Mouse (Mus musculus): Measurements from ENCODE around the gene Mindy4. TPM values are rescaled to one million over a fixed set of nuclear protein-coding genes. Genes with fewer than 3 reads are reported as not detected.
A peak's percentile ranks its signal among the peaks of the same experiment; 100 is the strongest.

The Mindy4 gene
- total and polyA plus RNA-seq, 3 experiments, result 2.9 to 5.9 (median 5.6) TPM

DNA sequence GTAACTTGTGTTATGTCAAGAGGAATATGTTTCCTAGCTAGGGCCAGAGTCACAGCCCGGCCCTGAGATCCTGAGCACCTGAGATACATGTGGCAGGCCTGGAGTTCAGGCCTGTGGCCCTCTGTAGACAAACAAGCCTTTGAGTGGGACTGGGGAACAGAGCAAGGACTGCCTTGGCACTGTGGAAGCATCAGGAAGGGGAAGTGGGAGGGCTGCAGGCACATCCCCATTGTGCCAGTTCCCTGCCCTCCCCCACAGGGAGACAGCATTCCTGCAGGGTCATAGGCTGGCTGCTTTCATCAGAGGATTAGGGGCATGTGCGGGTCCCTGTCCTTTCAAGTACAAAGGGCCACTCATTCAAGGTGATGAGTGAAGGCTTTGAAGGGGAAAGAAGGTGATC lies 107.0 kb downstream of the Mindy4 start:
- DNase-seq, result no peak

DNA sequence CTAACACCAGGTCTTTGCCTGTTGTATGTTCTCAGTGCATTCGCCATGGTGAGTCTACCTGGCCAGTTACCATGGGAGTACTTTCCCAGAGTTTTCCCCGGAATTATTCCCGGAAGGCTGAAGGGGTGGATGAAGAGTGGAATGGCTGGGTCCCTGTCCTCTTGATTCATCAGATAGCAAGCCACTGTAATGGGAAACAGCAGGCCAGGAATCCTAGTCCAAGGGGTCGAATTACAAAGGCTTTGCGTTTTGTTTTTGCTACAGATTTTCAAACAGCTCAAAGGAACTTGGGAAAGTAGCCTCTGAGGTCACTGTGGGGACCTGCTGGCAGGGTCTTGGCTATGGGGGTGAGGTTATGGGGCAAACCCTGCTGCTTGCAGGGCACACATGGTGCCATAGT lies 108.8 kb downstream of the Mindy4 start:
- no peak for DNase-seq

DNA sequence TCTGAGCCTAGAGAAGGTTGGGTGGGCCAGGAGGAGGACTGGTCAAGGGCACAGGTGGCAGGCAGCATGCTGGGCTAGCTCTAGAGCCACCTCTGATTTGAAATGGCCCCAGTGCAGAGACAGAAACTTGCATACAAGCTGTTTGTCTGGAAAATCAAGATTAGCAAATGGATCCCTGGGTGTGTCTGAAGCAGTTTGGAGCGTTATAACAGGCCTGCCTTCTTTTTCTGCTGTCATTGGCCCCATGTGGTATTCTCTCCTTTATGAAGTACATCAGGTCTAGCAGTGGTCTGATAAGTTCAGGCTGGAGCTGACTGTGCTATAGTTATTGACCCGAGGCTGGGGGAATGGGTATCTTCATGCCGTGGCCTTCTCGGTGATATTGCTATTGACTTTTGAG lies 110.7 kb downstream of the Mindy4 start:
- no peak for DNase-seq

DNA sequence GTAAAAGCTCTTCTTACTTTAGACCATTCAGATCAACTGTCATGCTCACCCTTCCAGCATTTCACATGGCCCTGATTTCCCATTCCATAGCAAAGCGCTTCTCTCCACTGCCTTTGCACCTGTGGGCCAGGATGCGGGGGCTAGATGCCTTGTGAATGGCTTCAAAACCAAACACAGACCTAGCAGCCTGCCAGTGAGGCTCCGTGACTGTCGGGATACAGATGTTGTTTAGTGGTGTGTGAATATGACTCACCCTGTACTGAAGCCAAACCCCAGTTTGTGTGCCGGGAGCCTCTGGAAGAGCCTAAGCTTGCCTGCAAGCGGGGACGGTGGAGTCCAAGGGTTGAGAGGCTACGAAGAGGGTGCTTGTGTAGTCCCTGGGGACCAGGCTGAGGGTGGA lies 111.4 kb downstream of the Mindy4 start:
- no peak for DNase-seq

DNA sequence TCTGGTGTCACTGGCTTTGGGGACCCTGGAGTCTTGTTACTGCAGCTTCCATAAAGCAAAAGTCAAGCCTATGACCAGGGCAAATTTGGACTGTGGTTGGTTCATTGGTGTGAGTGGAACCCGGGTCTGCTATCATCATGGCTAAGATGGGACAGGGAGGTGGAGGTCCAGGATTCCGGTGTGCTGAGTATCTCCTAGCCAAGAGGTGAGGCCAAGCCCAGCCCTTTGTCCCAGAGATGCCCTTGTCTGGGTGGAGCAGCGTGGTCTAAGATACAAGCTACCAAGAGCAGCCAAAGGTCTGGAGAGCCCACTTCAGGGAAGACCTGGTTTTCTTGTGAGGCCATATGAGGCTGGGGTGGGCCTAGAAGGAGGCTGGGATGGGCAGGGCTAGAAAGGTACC lies 115.4 kb downstream of the Mindy4 start:
- DNase-seq, result no peak

DNA sequence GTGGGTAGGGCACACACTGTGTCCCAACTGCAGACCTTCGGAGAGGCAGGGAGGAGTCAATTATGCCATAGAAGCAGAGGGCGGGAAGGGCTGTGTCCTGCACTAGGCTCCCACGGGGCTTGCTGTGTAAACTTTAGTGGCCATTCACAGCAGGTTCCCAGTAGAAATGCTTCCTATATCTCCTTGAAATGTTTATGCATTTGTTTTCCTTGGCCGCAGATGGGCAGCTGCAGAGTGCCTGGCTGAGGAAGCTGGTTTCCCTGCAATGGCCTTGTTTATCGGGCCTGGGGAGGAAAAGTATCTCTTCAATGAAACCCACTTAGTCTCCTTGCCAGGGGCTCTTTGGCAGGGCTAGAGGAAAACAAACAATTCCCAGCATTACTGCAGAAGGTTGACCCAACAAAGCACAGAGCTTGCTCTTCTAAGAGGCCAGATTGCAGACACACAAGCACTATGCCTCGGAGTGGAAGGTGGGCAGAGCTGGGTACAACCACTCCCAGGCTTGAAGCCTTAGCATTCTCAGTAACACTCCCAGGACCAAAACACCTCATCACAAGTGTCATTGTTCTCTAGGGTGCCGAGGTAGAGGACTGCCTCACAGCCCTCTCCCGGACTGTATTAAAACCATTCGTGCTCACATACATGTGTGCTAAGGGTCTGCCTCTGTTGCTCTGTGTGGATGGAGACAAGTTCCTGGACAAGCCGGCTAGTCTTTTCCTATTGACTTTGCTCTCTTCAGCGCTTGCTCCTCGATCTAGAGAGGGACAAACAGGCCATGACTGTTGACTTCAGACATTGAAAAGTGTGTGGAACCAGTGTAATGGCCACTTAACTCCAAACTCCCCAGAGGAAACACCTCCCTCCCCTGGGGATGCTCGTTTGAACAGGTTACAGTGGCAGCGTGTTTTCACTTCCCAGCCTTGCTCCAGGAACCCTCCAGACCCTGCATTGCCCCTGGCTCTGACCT lies 116.7 kb downstream of the Mindy4 start:
- no peak for DNase-seq

DNA sequence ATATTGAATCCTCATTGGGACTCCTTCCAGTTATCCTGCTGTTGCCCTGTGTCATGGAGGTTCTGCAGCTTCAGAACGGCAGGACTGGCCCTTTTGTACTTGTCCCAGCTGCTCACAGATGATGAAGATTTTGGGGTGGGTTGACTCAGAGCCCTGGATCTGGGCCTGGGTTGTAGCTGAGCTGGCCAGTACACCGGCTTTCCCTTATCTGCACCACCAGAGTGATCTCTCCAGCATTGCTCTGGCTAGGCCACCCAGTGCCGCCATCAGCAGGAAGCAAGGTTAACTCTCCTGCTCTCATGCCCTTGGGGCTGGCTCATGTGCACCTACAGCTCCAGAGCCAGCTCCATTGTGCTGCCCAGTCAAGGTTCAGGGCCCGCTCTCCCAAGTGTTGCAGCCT lies 117.7 kb downstream of the Mindy4 start:
- DNase-seq, result no peak

DNA sequence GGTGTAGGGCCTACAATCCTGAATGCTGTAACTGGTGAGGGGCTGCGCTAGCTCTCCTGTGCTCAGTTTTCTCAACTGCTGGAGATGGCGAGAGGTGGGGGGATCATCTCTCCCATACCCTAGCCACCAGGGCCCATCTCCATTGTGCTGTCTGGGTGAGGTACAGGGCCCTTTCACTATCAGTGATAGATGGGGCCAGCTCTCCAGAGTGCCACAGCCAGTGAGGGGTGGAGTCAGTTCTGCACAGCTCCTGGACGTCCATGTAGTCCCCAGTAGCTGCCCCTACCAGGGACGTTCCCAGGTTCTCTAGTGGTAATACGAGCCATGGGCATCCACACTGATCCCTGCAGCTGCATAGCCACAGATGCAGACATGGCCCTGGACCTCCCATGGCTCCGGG lies 118.3 kb downstream of the Mindy4 start:
- no peak for DNase-seq

DNA sequence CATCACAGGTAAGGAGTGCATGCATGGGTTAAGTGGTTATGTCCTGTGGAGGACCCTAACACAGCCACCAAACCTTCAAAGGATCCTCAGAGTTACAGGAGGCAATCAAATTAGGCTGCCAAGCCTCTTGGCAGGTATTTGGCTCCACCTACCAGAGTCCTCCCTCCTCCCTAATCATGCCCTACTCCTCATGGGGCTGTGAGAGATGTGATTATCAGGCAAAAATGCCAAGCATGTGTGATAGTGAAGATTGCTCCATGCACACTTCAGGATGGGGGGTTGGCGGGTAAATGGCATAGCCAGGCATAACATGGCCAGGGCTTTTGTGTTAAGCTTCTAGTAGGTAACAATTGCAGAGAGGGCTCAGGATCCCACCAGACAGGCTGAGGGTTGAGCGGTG lies 119.8 kb downstream of the Mindy4 start:
- DNase-seq, result no peak

DNA sequence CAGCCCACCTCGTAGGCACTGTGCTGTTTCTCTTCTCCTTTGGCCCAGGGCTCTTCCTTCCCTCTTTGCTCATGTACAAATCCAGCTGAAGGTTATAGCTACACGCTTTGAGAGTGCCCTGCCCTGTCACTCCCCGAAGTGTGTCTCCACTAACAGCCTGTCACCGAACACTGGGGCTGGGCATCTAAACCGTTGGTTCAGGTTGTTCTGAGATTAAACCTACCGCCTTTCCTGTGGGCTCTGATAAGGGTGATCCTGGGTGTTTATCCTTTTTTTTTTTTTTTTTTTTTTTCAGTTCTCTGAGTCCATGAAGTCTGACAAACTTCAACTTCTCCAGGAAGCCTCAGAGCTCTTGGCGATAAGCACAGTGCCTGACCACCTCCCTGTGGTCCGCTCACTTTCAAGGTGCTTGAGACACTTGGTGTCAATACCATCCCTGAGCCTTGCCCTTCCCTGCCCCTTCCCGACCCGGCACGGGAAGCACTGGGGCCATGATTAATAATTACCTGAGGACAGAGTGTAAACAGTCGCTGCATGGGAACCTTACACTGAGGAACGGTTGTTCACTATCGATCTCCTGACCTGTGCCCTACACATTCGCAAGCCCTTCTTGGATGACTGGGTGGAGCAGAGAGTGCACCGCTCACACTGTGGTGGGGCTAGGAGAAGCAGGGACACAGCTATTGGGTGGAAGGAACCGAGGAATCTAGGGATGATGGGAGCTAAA lies 120.9 kb downstream of the Mindy4 start:
- DNase-seq, result peak; percentile 9

DNA sequence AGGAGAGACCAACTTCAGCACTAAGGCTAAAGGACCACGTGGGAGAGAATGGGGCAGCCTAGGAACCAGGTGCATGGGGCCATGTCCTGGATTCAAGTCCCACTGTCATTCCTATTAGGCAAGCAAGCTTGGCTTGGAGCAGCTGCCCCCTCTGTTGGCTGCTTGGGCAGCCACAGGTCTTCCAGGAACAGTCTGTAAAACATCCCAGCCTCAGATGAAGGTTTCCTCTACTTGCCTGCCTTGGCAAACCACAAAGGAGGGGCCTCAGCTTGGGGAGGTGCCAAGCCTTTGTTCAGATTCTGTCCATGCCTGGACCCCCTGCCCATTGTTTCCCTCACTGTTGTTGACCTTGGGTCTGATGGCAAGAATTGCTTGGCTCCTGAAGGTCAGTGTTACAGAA lies 121.6 kb downstream of the Mindy4 start:
- no peak for DNase-seq

DNA sequence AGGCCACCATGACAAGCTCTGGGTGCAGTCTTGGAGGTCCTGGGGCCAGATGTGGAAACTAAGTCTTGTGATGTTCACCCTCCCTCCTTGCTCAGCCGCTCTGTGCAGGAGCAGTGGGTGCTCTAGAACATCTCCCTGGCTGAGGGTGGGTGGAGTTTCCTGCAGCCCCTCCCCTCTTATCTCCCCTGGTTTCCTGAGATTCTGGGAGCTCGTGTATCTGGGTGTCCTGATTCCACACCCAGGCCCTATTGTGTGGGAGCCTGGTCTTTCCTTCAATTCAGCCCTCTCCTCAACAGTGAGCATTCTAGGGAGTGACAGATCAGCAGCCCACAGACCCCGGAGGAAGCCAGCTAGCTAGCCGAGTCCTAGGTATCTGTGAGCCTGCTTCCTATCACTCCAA lies 123.1 kb downstream of the Mindy4 start:
- no peak for DNase-seq

DNA sequence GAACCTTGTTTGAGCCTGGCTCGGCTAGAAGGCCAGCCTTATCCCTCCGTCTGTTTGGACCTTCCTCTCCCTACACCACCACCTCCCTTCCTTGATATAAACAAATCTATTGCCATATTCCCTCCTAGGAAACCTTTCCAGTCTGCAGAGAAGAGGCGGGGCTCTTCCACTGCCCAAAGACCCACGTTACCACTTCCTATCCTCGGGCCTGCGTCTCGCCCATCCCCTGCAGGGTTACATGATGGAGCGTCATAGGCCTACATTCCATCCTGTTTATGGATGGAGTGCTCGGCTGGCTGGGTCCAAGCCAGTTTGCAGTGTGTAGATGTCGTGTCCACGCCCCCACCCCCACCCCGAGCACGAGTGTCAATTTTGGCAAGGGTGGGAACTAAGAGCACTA lies 124.1 kb downstream of the Mindy4 start:
- no peak for DNase-seq

DNA sequence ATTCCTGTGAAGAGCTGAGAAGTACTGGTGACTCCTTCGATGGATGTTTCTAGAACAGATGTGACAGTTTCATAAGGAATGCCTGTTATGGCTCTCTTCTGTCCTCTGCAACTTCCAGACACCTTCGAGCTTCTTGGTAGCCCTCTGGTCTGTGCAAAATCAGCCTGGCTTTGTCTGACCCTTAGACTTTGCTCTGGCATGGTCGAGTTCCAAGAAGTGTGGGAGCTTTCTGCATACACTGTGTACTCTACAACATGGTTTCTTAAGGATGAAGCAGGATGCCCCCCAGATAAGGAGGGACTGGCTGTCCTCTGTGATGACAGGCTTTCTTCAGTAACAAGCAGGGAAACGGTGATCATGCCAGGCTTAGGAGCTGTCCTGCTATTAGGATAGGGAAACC lies 125.0 kb downstream of the Mindy4 start:
- no peak for DNase-seq

DNA sequence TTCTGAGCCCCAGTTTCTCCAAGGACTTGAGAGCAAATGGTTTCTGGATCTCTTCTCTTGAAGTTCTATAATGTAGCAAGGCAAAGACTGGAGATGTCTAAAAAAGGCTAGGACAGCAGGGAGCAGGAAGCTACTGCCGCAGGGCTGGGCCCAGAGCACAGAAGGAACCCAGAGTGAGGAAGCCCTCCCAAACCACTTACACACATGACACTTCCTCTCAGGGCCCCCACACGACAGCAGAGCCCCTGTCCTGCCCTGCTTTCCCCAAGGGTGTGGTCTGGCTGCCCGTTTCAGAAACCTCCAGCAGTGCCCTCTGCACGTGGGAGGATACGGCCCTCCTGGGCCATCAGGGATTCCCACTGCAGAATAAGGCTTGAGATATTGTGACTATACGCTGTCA lies 128.1 kb downstream of the Mindy4 start:
- DNase-seq, result no peak

DNA sequence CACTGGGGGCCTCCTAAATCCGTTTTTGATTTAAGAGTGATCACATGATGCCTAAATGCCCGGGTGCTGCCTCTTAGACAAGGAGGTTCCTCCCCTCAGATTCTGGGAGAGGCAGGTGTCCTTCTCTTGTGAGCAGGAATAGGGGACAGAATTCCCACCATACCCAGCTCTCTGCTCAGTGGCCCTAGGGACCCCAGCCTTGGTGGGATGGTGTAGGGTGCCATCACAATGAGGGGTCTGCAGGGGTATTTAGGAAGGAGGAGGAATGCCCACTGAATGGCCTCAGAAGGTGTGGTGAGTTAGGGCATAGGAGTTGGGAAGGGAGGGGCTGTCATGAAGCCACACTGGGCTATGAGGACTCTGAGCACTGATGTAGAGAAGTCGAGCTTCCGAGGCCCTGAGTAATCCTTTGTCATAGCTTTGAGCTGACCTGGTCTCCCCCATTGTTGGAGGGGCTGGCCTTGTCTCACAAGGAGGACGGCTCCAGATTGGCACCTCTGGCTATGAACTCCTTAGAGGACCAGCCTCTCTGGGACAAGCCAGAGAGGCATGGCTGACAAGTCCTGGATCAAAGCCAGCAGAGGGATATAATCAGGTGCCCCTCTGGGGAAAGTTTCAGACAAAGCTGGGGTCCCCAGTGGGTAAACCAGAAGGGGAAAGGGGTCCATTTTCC lies 129.1 kb downstream of the Mindy4 start:
- no peak for DNase-seq

DNA sequence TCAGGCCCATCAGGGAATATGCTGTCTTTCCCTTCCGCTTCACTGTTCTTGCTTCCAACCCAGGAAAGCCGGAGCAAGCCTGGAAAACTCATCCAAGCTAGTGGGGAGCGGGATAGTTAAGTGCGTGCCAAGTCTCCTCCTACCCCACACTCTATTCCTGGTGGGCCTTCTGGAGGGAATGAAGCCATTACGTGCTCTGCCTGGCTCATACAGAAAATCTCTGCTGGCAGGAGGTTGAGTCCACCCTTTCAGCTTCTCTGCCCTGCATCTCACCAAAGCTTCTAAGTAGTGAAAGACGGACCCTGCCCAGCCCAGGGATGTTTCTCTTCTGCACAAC lies 129.6 kb downstream of the Mindy4 start:
- DNase-seq, result no peak

DNA sequence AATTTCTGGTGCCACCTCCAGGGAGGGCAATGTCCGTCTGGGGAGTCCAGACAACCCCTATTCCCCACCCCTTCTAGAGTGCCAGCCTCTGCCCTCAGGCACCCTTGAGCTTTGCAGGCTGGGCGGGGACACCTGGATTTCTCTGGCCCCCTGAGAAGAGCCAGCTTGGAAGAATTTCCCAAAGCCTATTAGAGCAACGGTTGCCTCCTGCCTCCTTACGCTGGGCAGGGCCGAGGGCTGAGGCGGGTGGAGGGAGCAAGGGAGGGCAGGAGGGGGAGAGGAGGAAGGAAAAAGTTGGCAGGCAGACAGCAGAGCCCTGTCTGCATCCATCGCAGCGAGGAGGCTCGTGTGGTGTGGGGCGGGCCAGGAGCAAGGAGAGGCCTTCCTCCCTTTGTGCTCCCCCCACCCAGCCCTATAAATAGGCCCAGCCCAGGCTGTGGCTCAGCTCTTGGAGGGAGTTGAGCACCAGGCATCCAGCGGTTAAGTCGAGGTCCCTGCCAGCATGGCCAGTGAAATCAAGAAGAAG lies 132.9 kb downstream of the Mindy4 start, which contains the start of gene Aqp1:
Aqp1 (plus strand) TSS at position 444 of the 526 bp plus-strand sequence.
- peak; percentile 18 for DNase-seq

DNA sequence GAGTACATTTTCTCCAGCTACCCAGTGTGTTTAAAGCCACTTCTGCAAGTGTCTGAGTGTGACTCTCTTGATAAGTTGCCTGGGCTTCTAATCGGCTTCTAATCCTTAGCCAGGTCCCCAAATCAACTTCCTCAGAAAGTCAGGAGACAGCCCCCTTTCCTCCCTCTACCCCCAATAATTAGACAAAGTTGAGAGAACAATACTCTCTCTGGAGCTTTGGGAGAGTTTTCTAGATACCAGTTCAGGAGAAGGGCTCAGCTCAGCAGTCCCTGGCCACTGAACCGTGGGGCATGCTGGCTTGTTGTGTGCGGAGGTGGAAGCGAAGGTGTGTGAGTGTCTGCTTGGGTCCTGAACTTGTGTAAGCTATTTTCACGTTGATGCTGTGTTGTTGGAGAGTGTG lies 134.1 kb downstream of the Mindy4 start:
- DNase-seq, result no peak

DNA sequence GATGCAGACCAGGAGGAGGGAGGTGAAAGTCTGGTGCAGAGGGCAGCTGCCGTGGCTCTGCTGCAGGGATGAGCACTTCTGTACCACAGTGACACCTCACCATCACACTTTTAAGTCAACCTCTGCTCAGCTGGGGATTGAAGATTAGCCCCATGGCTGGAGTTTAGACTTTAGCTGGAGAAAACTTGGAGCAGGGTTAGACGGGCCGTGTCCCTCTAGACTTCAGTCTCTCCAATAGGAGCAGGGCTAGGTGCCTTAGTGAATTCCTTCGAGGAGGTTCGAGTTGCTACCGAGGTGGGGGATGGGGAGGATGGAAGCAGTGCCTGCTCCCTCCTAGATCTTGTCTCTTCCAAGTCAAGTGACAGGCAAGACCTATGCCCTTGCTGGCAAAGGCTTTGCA lies 134.9 kb downstream of the Mindy4 start:
- no peak for DNase-seq

DNA sequence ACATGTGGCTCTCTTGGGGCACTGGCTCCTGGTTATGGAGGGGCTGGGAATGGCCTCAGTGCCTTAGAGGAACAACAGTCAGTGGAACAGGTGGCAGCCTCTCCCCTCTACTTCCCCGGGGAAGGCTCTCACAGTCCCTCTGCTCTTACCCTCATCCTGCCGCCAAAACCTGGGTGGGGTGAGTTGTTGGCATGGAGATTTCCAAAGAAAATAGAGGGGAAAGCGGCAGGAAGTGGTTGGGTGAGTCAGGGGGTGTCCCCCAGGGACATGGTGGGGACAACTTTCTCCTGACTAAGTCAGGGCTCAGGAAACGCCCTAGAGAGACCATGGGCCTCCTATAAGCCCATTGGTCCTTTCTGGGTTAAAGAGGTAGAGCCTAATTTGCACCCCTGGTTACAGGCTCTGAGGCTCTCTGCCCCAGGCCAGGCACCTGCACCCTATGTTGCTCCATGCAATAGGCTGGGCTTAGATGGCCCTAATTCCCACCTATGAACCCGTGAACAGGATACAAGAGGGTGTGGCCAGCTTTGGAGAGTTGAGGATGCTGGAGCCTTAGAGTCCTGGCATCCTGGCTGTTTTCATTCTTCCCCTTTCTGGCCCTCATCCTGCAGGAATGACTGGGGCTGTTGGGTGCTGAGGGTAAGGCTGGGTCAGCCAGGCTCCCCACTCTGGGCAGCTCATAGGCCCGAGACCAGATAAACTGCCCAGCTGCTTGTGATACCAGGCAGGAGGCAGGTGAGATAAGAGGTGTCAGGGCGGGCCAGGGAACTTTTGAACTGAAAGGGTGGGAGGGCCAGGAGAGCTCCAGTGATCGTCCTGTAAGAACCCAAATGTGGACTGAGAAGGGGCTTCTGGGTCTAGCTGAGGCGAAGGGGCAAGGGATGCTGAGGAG lies 136.0 kb downstream of the Mindy4 start:
- no peak for DNase-seq

DNA sequence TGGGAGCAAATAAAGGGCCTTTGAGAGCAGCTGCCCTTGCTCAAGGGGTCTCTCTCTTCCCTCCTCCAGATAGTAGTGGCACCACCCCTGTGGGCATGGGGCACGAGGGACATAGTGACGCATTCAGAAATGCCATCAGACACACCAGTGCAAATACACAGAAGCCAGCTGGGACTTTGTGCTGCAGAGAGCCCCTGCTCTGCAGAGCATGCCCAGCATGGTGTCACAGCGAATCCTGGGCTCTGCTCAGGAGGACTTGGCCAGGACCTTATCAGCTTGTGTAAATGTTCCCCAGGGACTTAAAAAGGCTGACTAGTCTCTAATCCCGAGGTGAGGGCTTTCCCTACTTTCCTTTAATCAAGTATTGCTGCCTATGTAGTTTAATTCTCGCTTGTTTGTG lies 138.5 kb downstream of the Mindy4 start:
- DNase-seq, result no peak
